Mouse (Mus musculus): Measurements from ENCODE around the gene Ranbp3l. TPM values are rescaled to one million over a fixed set of nuclear protein-coding genes. Genes with fewer than 3 reads are reported as not detected.

Ranbp3l gene
- under 1 TPM; 0.22 to 0.46 TPM for total RNA-seq (2023)

DNA sequence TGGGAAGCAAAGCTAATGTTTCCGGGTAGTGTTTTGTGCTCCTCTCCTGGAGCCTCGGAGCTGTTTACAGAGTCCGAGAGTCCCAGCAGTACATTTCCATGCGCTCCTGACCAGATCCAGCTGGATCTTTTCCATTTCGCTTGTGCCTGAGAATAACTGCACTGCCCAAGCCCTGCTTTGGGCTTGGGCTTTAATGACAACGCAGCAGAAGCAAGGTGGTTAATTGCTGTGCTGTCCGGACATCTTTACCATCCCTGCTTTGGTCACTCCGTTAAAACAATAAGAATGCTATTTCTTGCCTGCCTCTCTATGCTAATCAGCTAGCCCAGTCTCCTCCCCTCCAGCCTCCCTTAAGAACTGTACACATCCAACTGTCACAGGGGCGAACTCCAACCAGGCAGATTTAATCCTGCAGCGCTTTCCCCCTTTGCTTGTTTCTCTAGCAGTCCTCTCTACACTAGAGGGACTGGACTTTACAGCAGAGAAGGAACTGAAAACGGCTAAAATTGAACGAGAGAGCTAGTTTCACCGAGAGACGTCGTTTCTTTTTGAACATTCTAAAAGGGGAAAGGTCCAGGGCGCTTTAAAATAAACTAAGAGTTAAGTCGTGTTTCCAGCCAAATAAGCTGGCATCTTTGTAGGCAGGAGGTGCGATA, at the start of gene Ranbp3l:
Ranbp3l (plus strand) TSS at position 377 of the 656 bp plus-strand sequence.

DNA sequence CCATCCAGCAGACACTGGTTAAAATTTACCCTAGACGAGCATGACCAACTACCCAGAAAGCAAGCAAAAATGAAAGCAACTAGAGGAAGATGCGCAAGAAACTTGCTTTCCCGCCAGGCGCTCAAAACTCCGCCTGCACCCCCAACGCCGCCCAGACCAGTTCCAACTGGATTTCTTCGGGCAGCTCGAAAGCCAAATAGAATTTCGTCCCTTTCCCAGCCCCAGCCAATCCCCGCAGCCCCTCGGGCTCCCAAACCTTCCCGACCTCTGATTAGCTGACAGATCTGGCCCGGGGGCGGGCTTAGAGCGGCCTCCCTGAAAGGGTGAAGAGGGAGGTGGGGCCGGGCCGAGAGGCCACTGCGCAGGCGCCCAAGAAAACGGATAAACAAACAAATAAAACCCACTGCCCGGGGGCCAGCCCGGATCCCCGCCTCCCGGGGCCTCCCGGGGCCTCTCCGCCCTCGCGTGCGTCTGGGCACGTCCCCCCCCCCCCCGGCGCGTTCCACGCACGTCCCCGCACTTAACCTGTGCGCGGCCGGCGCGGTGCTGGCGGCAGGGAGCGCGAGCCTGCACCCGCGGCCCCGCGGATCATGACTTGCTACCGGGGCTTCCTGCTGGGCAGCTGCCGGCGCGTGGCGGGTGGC, 103.3 kb downstream of the Ranbp3l start, which contains the start of gene Nadk2:
Nadk2 (plus strand) TSS at position 349 of the 644 bp plus-strand sequence.

Other genes starting within 250 kb of the Ranbp3l start
- 10 to 100 TPM; 31.3 to 37.8 TPM for gene Nadk2, start 103.3 kb downstream of the Ranbp3l start, total RNA-seq (2023)
- 1 to 10 TPM; 6.5 to 7.0 TPM for gene Lmbrd2, start 172.6 kb downstream of the Ranbp3l start, total RNA-seq (2023)
- gene Skp2, start 187.5 kb downstream of the Ranbp3l start, total RNA-seq (2023): 1 to 10 TPM; 6.9 to 7.9 TPM